In genomic region chr1:64000597-64000996, GRCm38 (mm10) we compare ENCODE assay signal across 18 mouse cellular contexts.
DNase-seq lines count a peak whose midpoint lies in the region; ATAC-seq and TF ChIP-seq lines count a peak whose summit lies in the region.
"Had no signal": no experiment of that assay in that cellular context is flagged by ENCODE, and none has a peak within 500 bp of the region (broad histone marks: within the 10 kb centered on the region; RNA-seq: fewer than 3 reads in every experiment).

No protein-coding gene starts in this region.

- peaks cover 40% of the 10 kb centered on the region for H3K4me1 ChIP-seq in thymus, adult 2 months (replicated peaks; ENCODE audit: control insufficient read depth, insufficient read depth, low read length)
- H3K4me1 ChIP-seq in forebrain, embryonic 10.5 days: peaks cover 29% of the 10 kb centered on the region

- 5% methylated on average over 2 of the region's 2 CpGs for WGBS in thymus, adult 2 months
- 86% methylated on average over 2 of the region's 2 CpGs for WGBS in forebrain, embryonic 10.5 days

- H3K27me3 ChIP-seq in thymus, adult 2 months (ENCODE audit: control insufficient read depth, insufficient read depth, low read length): no peaks in the 10 kb centered on the region
- no peaks in the 10 kb centered on the region for H3K27me3 ChIP-seq in forebrain, embryonic 10.5 days (ENCODE audit: poor library complexity, severe bottlenecking)
- H3K27me3 ChIP-seq: neural tube, embryonic 12.5 days had no signal

- H3K27ac ChIP-seq in thymus, adult 2 months (ENCODE audit: control insufficient read depth, insufficient read depth, low read length): peak overlapping the region; percentile 98
- H3K27ac ChIP-seq in forebrain, embryonic 10.5 days: no peak overlapping the region
- H3K27ac ChIP-seq: embryonic facial prominence, embryonic 10.5 days; heart, adult 2 months; kidney, postnatal 0 days; liver, embryonic 14.5 days; neural tube, embryonic 12.5 days had no signal

- H3K4me3 ChIP-seq in thymus, adult 2 months (ENCODE audit: control insufficient read depth, insufficient read depth, low read length): no peak overlapping the region
- no peak overlapping the region for H3K4me3 ChIP-seq in forebrain, embryonic 10.5 days
- H3K4me3 ChIP-seq: embryonic facial prominence, embryonic 10.5 days; heart, adult 2 months; neural tube, embryonic 12.5 days had no signal

- no peak for TF ChIP-seq POLR2A in thymus, adult 2 months (IDR thresholded peaks at IDR 0.05; ENCODE audit: control insufficient read depth, extremely low read depth, insufficient read depth, low read length, poor library complexity)

- no peak for TF ChIP-seq CTCF in thymus, adult 2 months (IDR thresholded peaks at IDR 0.05; ENCODE audit: borderline replicate concordance, control insufficient read depth, extremely low read depth, insufficient read depth, low read length, poor library complexity)

- no peaks in the 10 kb centered on the region for H3K36me3 ChIP-seq in thymus, adult 2 months (ENCODE audit: control insufficient read depth, insufficient read depth, low read length)
- no peaks in the 10 kb centered on the region for H3K36me3 ChIP-seq in forebrain, embryonic 10.5 days (replicated peaks)
- H3K36me3 ChIP-seq: embryonic facial prominence, embryonic 10.5 days; neural tube, embryonic 12.5 days had no signal

- ATAC-seq in CD4-positive, CD25-positive, alpha-beta regulatory T cell, adult 4 months: peak; percentile 86

- DNase-seq in 416B (ENCODE audit: low read depth): peak; percentile 76
- DNase-seq in induced T-regulatory cell, adult 2 months (ENCODE audit: low read depth): peak; percentile 71
- DNase-seq in thymus, adult 2 months: peak; percentile 59
- no peak for DNase-seq in adrenal gland, adult 8-10 months
- no peak for DNase-seq in kidney, adult 8-10 months
- no peak for DNase-seq in forebrain, embryonic 10.5 days (ENCODE audit: extremely low spot score, low spot score)
- DNase-seq: adrenal gland, postnatal 10 days; cerebellum, postnatal 10 days; heart, adult 2 months; heart, postnatal 10 days; layer of hippocampus, adult 9-11 months; lung, postnatal 14 days; midbrain, embryonic 14.5 days had no signal

- no peaks in the 10 kb centered on the region for H3K9me3 ChIP-seq in forebrain, embryonic 10.5 days
- H3K9me3 ChIP-seq: embryonic facial prominence, embryonic 10.5 days; neural tube, embryonic 12.5 days had no signal

Comparison
In these comparisons a context has a peak if more than half of its experiments do, and no peak if none do; other contexts are left out.
1. DNase-seq: peak in 416B (single experiment), induced T-regulatory cell, adult 2 months (single experiment) and thymus, adult 2 months (single experiment); none in adrenal gland, adult 8-10 months (single experiment), kidney, adult 8-10 months (0 of 2) and forebrain, embryonic 10.5 days (single experiment).